Mouse (Mus musculus) embryonic facial prominence, embryonic 11.5 days (tissue): ENCODE measurements around the gene Atp1a2. TPM values are rescaled to one million over a fixed set of nuclear protein-coding genes. Genes with fewer than 3 reads are reported as not detected.
A peak's percentile ranks its signal among the peaks of the same experiment; 100 is the strongest.

Experiments
- ATAC-seq: fragments of 200-750 bp; cut with Nextera tagmentation; replicated peaks from 2 replicates; pipeline ENCODE4 v1.8.0; 2017; ENCODE audit warnings: low read depth; ENCODE audit not compliant: insufficient number of reproducible peaks, low FRiP score, low TSS enrichment
- DNase-seq: peaks from one replicate; pipeline ENCODE4 v3.0.0-alpha.2; 2015; ENCODE audit warnings: low spot score
- H3K27ac ChIP-seq: fragments of 300-500 bp; sonication (generic); replicated peaks from 2 replicates; pipeline ENCODE4 v1.5.1; 2014; ENCODE audit warnings: mild to moderate bottlenecking, low read depth, low read length, control low read depth
- H3K27me3 ChIP-seq: fragments of 300-500 bp; sonication (generic); 2 replicates; pipeline ENCODE4 v1.6.1; 2014; ENCODE audit warnings: mild to moderate bottlenecking, low read length, moderate library complexity, mixed read lengths; ENCODE audit not compliant: control insufficient read depth, insufficient read depth
- H3K36me3 ChIP-seq: fragments of 300-500 bp; sonication (generic); replicated peaks from 2 replicates; pipeline ENCODE4 v1.6.1; 2014; ENCODE audit warnings: low read depth, mild to moderate bottlenecking, low read length, moderate library complexity, mixed read lengths; ENCODE audit not compliant: control insufficient read depth, insufficient read depth
- H3K4me1 ChIP-seq: fragments of 300-500 bp; sonication (generic); 2 replicates; pipeline ENCODE4 v1.6.1; 2014; ENCODE audit warnings: low read length, mixed read lengths; ENCODE audit not compliant: control insufficient read depth, insufficient read depth
- H3K4me2 ChIP-seq: fragments of 300-500 bp; sonication (generic); 2 replicates; pipeline ENCODE4 v1.6.1; 2014; ENCODE audit warnings: low read depth, mild to moderate bottlenecking, control low read depth, low read length, moderate library complexity
- H3K4me3 ChIP-seq: fragments of 300-500 bp; sonication (generic); 2 replicates; pipeline ENCODE4 v1.5.1; 2014; ENCODE audit warnings: low read depth, low read length, control low read depth
- H3K9ac ChIP-seq: fragments of 300-500 bp; sonication (generic); replicated peaks from 2 replicates; pipeline ENCODE4 v1.6.1; 2014; ENCODE audit warnings: mild to moderate bottlenecking, control low read depth, low read length
- H3K9me3 ChIP-seq: fragments of 300-500 bp; sonication (generic); replicated peaks from 2 replicates; pipeline ENCODE4 v1.6.1; 2016; ENCODE audit warnings: mild to moderate bottlenecking, low read length, inconsistent platforms, mixed read lengths; ENCODE audit not compliant: control insufficient read depth
- WGBS: fragments of 180-500 bp; shearing (Covaris S2); extraction: QIAGEN DNeasy Blood & Tissue Kit; methylation state at CpG from one replicate; pipeline ENCODE4 v1.1.7; 2014; 5-methylcytosine and 5-hydroxymethylcytosine counted together
- polyA plus RNA-seq: library from polyadenylated mRNA; unstranded; fragments of >200 nt; fragmentation: Nextera tagmentation; extraction: Ambion mirVana; gene quantifications from 2 replicates; pipeline ENCODE4 v1.2.1, GENCODE M21; 2014

Gene Atp1a2
- polyA plus RNA-seq, 1 experiment from 2014 or later: 0.65 TPM

DNA sequence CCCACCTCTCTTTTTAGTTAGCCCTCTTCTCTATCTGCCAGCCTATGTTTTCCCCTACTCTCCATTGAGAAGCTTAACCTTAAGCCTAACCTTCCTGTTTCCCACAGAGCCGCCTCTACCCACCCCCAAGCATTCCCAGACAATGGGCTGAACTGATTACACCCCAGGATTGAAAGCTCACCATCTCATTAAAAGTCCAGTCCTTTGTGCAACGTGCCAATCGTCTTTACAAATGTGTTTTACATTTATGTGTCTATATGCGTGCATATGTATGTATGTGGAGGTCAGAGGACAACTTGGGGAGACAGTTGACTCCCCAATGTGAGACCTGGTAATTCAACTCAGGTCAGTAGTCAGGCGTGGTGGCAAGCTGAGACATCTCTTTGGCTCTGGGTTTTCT, 25.4 kb upstream of the Atp1a2 start:
- Histone ChIP-seq H3K27me3 (peaks cover 30% of the 10 kb centered on the region), H3K4me1 (no peaks in the 10 kb centered on the region; the same call in 1 of the 2 replicates), H3K4me2 (no peak overlapping the region), H3K9ac (no peak overlapping the region), H3K36me3 (no peaks in the 10 kb centered on the region), H3K27ac (no peak overlapping the region), H3K9me3 (no peaks in the 10 kb centered on the region), H3K4me3 (no peak overlapping the region)
- DNase-seq: no peak
- WGBS: 29% methylated on average over 5 of the region's 5 CpGs
- no peak for ATAC-seq

DNA sequence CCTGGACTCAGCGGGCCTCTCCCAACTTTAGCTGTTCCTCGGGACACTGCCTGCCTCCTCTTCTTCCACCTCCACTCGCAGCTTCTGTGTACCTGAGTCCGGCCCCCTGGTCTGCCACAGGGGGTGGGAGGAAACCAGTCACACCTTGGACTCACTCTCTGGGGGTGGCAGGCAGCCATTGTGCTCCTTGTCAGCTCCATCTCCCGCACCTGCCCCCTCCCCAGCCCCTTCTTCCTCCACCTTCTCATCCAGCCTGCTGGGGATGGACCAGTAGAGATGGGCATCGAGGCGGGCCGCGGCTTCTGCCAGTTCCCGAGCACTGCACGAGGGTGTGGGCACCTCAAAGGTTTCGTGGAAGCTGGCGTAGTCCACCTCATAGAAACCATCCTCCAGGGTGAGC, 24.9 kb upstream of the Atp1a2 start:
- Histone ChIP-seq H3K9ac (no peak overlapping the region), H3K27me3 (peaks cover 26% of the 10 kb centered on the region), H3K4me3 (no peak overlapping the region), H3K9me3 (no peaks in the 10 kb centered on the region), H3K27ac (no peak overlapping the region), H3K4me2 (no peak overlapping the region), H3K36me3 (no peaks in the 10 kb centered on the region), H3K4me1 (no peaks in the 10 kb centered on the region; the same call in 1 of the 2 replicates)
- no peak for DNase-seq
- no peak for ATAC-seq
- WGBS: 48% methylated on average over 13 of the region's 13 CpGs

DNA sequence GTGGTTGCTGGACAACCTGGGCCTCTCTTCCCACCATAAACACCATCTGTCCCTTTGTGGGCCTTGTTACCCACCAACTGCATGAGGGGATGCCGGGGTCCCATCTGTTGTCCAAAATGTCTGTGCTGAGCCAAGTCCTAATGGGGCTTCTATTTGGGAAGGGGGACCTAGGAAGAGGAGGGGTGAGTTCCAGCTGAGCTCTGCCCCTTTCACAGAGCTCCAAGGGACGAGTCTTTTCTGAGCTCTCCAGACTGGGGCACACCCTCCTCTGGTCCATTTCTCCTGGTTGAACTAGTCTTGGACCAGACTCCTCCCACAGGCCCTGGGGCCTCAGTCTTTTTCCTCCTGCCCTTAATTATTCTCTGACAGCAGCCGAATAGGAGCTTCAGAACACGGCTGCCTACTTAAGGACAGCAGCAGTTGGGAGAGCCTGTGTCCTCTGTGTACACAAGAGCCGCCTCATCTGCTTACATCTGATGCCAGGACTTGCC, 22.1 kb upstream of the Atp1a2 start:
- H3K27me3 ChIP-seq: peaks cover 2% of the 10 kb centered on the region; the same call in 1 of the 2 replicates
- no peaks in the 10 kb centered on the region for H3K9me3 ChIP-seq
- H3K4me3 ChIP-seq: no peak overlapping the region
- peak; percentile 10; the same call in 1 of the 2 replicates for ATAC-seq
- H3K4me1 ChIP-seq: no peaks in the 10 kb centered on the region
- no peak overlapping the region for H3K27ac ChIP-seq
- 43% methylated on average over 5 of the region's 5 CpGs for WGBS
- H3K4me2 ChIP-seq: no peak overlapping the region
- H3K9ac ChIP-seq: no peak overlapping the region
- no peak for DNase-seq
- no peaks in the 10 kb centered on the region for H3K36me3 ChIP-seq

DNA sequence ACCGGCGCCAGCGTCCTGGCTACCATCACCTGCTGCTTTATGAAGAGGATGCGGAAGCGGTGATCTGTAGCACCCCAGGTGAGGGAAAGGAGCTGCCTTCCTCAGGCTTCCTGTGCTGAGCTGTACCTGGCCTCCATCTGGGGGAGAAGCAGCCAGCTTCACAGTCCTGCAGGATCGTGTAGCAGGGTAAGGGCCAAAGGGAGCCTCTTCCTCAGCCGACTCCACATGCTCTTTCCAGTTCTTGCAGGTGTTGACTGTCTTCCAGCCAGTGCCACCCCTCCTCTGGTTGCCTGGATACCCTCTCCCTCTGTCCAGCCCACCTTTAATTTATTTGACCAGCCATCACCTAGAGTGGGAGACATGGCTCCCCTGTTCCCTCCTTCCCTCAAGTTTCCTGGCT, 21.5 kb upstream of the Atp1a2 start:
- WGBS: 83% methylated on average over 7 of the region's 7 CpGs
- ATAC-seq (no peak), DNase-seq (no peak)
- no peaks in the 10 kb centered on the region for H3K27me3 ChIP-seq
- H3K4me1 ChIP-seq: no peaks in the 10 kb centered on the region
- no peaks in the 10 kb centered on the region for H3K9me3 ChIP-seq
- H3K36me3 ChIP-seq: no peaks in the 10 kb centered on the region
- no peak overlapping the region for H3K27ac ChIP-seq
- H3K9ac ChIP-seq: no peak overlapping the region
- H3K4me3 ChIP-seq: no peak overlapping the region
- no peak overlapping the region for H3K4me2 ChIP-seq

DNA sequence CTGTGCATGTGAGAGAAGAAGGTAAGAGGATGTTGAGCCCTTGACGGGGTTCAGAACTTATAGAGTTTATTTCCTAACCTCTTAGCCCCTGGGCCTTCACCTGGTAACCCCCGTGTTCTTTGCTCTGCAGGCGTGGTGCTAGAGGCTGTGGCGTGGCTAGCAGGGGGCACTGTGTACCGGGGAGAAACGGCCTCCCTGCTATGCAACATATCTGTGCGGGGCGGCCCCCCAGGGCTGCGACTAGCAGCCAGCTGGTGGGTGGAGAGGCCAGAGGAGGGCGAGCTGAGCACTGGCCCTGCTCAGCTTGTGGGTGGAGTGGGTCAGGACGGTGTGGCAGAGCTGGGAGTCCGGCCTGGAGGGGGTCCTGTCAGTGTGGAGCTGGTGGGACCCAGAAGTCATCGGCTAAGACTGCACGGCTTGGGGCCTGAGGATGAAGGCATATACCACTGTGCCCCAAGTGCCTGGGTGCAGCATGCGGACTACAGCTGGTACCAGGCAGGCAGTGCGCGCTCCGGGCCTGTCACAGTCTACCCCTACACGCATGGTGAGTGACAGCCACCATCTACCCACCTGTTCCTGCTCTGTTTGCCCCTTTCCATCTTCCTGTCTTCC, 20.7 kb upstream of the Atp1a2 start:
- ATAC-seq (peak; percentile 17; the same call in 1 of the 2 replicates), DNase-seq (no peak)
- Histone ChIP-seq H3K27me3 (no peaks in the 10 kb centered on the region), H3K4me3 (no peak overlapping the region), H3K4me1 (no peaks in the 10 kb centered on the region), H3K27ac (no peak overlapping the region), H3K9ac (no peak overlapping the region), H3K9me3 (no peaks in the 10 kb centered on the region), H3K36me3 (no peaks in the 10 kb centered on the region), H3K4me2 (no peak overlapping the region)
- WGBS: 84% methylated on average over 19 of the region's 19 CpGs

DNA sequence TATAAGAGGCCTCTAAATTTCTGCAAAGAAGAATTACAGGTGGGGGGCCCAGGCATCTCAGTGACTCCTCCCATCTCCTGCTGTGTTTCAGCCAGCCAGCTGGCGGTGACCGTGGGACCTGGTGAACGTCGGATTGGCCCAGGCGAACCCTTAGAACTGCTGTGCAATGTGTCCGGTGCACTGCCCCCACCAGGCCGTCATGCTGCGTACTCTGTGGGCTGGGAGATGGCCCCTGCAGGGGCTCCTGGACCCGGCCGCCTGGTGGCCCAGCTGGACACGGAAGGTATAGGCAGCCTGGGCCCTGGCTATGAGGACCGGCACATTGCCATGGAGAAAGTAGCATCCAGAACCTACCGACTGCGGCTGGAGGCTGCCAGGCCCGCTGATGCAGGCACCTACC, 20.1 kb upstream of the Atp1a2 start:
- Histone ChIP-seq H3K4me3 (no peak overlapping the region), H3K9me3 (no peaks in the 10 kb centered on the region), H3K4me2 (no peak overlapping the region), H3K27ac (no peak overlapping the region), H3K36me3 (no peaks in the 10 kb centered on the region), H3K27me3 (no peaks in the 10 kb centered on the region), H3K9ac (no peak overlapping the region), H3K4me1 (0 out of 2 replicates have a peak, but pooled peaks cover 2% of the 10 kb centered on the region)
- 56% methylated on average over 15 of the region's 15 CpGs for WGBS
- DNase-seq: no peak
- no peak for ATAC-seq

DNA sequence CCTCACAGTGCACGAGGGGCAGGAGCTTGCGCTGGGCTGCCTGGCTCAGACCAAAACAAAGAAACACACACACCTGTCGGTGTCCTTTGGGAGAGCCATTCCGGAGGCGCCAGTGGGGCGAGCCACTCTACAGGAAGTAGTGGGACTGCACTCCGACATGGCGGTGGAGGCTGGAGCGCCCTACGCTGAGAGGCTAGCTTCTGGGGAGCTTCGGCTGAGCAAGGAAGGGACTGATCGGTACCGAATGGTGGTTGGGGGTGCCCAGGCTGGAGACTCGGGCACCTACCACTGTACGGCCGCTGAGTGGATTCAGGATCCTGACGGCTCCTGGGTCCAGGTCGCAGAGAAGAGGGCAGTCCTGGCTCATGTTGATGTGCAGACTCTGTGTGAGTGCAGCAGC, 19.6 kb upstream of the Atp1a2 start:
- WGBS: 52% methylated on average over 18 of the region's 18 CpGs
- Histone ChIP-seq H3K36me3 (no peaks in the 10 kb centered on the region), H3K9ac (0 out of 2 replicates have a peak overlapping the region, but pooled peaks have one; percentile 25), H3K27me3 (no peaks in the 10 kb centered on the region), H3K4me1 (0 out of 2 replicates have a peak, but pooled peaks cover 2% of the 10 kb centered on the region), H3K4me2 (no peak overlapping the region), H3K9me3 (no peaks in the 10 kb centered on the region), H3K27ac (no peak overlapping the region), H3K4me3 (no peak overlapping the region)
- ATAC-seq (0 out of 2 replicates have a peak, but pooled peaks have one; percentile 3), DNase-seq (no peak)

DNA sequence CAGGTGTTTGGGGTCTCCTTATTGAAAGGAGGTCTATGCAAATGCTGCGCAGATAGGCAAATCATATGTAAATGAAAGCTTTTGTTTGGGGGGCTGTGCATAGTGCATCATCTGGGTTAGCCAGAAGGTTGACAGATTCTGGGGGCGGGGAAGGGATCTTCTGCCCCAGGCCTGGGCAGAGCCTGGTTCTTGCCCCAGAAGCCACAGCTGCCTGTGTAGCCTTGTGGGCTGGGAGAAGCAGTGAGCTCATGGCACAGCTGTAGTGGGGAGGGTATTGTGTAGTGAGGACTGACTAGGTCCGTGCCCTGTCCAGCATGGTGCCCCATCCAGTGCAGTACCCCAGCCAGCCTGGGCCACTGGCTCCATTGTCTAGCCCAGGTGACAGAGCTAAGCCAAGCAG, 17.0 kb upstream of the Atp1a2 start:
- no peak overlapping the region for H3K27ac ChIP-seq
- no peaks in the 10 kb centered on the region for H3K27me3 ChIP-seq
- H3K4me3 ChIP-seq: no peak overlapping the region
- DNase-seq (no peak), ATAC-seq (no peak)
- H3K36me3 ChIP-seq: no peaks in the 10 kb centered on the region
- WGBS: 76% methylated on average over 3 of the region's 3 CpGs
- H3K9me3 ChIP-seq: no peaks in the 10 kb centered on the region
- no peak overlapping the region for H3K9ac ChIP-seq
- H3K4me2 ChIP-seq: no peak overlapping the region
- 0 out of 2 replicates have a peak, but pooled peaks cover 5% of the 10 kb centered on the region for H3K4me1 ChIP-seq
